Mouse (Mus musculus): ENCODE data around the gene Sub1.

The Sub1 gene

DNA sequence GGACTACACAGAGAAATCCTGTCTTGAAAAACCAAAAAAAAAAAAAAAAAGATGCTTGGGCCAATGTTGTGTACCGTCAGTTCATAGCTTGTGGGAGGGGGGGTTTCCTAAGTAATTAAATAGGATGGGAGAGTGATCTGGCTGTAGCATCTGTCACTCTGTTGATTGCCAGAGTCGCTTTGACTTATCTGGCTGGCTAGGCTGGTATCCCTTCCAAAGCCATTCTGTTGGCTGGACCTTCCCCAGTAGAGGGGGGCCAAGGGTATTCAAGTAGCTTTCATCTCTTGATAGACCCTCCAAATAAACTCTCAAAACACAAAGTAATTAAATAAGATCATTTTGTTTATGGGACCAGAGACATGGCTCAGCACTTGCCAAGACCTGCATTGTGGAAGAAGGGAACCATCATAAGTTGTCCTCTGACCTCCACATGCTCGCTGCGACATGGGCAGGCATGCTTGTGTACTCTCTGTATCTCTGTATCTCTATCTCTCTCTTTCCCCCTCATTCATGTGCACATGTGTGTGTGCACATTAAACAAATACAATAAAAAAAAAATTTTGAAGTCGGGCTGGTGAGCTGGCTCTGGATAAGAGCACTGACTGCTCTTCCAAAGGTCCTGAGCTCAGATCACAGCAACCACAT, 31.5 kb downstream of the Sub1 start:
- DNase-seq = no peak

DNA sequence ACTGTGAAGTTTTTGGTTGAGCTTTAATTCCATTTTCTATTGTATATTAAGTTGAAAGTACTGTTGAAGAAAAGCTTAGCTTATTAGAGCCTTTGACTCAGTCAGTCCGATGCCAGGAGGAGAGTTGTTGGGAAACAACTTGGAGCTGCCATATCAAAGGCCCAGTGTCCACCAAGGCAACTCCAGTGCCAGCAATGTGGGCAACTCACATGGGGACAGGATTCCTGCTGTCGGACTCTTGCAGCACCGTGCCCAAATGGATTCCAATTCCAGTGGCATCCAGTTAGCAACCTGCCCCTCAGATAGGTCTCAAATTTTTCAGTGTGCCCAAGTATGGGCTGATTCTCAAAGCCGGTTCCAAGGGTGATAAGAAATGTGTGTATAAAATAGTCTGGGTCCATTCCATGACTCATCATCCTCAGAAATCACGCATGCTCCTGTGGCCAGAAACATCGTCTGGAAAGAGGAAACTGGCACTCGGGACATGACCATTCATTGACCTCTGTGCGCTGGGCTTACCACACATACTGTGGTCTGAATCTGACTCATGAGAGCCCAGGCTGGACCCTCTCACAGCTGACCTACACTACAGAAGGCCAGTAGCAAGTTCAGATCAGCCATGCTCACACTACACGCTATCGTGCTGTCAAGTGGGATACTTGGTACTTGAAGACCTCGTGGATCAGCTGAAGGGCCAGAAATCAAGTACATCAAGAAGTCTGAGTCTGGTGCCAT, 32.8 kb downstream of the Sub1 start:
- no peak for DNase-seq

DNA sequence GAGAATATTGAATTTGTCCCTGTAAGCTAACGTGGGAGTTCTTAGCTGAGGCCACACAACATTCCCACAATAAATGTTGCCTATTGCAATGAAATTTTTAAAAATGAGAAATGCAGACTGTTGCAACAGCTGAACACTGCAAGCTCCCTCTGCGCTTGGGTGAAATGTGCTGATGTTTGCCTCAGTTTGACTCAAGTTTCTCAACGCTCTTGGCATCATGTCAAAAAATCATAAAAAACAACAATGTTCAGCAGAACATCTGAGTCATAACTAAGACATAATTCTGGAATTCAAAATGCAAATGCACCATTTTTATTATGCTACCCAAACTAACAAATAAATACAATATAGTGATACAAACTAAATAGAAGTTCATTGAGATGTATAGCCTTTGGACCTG, 37.1 kb downstream of the Sub1 start:
- DNase-seq = no peak

DNA sequence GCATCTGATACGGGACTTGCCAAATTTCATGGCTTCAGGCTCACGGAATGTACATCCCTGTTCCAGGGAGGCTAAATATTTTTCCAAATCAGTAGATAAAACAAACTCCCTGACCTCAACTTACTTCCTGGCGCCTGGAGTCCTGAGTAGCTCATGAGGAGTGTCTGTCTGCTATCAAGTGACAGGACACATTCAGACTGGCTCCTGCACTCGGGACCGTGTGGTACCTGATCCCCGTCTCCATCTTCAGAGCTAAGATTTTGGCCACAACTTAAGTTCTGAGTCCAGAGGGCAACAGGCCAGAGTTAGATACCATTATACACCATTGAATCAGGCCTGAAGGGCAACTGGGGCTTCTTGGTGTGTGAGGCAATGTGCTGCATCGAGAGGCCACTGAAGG, 40.7 kb downstream of the Sub1 start:
- DNase-seq = no peak

DNA sequence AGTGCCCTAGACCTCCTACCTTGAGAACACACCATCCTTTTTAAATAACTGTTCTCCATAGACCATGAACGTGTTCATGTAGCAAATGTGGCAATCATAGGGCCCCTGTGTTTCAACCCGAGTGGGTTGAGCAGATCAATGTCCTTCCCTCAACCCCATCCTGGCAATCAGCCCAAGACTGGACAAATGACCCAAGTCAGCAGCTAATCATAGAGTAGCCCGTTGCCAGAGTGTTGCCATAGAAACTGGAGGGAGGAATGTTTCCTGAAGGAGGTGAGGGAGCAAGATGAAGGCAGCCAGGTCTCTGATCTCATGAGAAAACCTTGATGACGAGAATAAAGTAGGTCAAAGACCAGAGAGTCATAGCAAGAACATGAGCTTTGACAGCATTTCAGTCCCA, 42.6 kb downstream of the Sub1 start:
- no peak for DNase-seq

DNA sequence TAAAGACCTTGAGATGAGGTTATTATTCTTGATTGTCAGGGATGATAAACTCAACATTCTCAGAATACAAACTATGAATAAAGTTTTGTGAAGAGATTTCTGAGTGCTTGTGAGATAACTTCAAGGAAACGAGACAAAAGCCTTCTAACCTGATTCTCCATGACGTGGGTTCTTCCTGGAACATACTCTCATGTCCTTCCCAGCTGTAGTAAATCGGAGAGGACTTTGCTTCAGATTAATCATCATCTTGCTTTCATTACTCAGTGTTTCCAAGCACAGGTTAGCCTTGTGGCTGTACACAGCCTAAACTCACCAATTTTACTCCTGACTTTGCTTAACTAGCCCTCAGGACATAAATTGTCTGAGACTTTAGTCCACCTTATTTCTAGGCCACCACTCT, 44.6 kb downstream of the Sub1 start:
- DNase-seq = no peak

DNA sequence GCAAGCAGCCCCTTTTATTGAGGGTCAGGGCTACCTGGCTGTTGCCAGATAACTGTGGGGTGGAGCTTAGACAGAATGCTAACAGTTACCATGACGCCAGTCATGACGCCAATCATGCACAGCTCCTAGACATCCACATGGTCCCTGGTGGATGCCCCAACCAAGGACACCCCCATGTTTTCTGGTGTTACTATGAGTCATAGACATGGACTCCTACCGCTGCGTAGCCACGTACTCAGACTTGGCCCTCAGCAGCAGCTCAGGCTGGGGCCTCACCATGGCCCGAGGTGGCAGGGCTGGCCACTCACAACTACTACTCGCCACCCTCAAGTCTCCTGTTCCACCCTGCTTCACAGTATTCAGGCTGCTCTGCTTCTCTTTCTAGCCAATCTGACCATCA, 45.6 kb downstream of the Sub1 start:
- DNase-seq = no peak

DNA sequence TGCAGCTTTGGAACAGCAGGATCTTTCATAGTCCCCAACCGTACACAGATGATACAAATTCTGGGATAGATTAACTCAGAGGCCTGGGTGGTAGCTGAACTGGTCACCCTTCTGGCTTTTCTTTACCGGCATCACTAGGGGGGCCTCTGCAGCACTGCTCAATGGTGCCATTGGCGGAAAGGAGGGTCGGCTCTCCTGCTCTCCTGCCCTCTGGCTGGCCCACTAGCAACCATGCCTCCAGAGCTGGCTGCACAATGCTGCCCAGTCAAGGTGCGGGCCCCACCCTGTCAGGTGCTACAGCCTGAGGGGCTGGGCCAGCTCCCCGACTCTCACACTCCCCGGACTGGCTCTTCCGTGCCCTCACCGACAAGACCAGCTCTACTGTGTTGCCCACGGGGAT, 46.6 kb downstream of the Sub1 start:
- no peak for DNase-seq

DNA sequence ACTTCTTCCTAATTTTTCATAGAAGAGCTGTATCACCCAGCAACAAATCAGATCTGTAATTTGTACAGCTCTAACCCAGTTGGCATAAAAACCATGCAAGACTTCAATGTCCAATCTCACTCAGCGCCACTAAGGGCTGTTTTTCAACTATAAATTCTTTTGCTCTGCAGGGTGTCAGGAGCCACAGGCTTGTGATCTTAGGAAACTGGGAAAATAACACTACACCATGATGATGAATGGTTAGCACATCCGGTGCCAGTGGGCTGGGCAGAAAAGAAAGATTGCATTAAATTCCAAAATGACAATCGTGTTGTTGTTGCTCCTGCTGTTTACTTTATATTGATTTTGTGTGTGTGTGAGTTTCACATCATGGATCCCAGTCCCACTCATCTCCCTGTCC, 47.3 kb downstream of the Sub1 start:
- no peak for DNase-seq

DNA sequence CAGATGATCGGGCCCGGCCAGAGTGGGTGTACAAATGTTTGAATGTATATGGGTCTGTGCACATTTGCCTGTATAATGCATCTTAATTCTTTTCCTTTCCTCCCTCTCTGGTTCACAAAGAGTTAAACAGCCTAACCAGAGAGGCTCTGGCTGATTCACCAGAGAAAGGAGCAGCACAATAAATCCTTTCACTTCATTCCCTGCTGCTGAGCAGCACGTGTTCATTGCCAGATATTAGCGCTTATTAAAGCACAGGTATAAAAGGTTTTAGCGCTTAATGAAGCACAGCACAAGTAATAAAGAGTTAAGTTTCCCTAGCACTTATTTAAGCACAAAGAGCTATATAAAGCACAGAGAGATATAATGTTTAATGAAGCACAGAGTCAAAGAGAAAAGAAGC, 55.9 kb downstream of the Sub1 start:
- DNase-seq = no peak

All from spleen, adult 18-20 months (tissue).